Mouse (Mus musculus) heart, adult 8-10 months (tissue): ENCODE results near the gene Cbs. TPM values are rescaled to one million over a fixed set of nuclear protein-coding genes. Genes with fewer than 3 reads are reported as not detected.

Experiments
- DNase-seq: peaks from one replicate; pipeline ENCODE4 v3.0.0; 2022; ENCODE audit warnings: low spot score
- total RNA-seq, 4 experiments: library from RNA; stranded (reverse); gene quantifications; 2 replicates each; pipeline ENCODE4 v1.2.4; 2022

The Cbs gene
- total RNA-seq, 4 experiments from 2014 or later: 5.4 to 11.7 (median 7.0) TPM

GRCm38 (mm10) chr17:31590846-31591245 is 46.2 kb downstream of the Cbs start:
- DNase-seq: no peak

GRCm38 (mm10) chr17:31588726-31589125 is 48.3 kb downstream of the Cbs start:
- DNase-seq: no peak

GRCm38 (mm10) chr17:31588115-31588514 is 48.9 kb downstream of the Cbs start:
- no peak for DNase-seq

GRCm38 (mm10) chr17:31583781-31584180 is 53.3 kb downstream of the Cbs start:
- DNase-seq: no peak

GRCm38 (mm10) chr17:31583185-31583584 is 53.9 kb downstream of the Cbs start:
- no peak for DNase-seq

GRCm38 (mm10) chr17:31580344-31580743 is 56.7 kb downstream of the Cbs start:
- DNase-seq: no peak

- no peak for DNase-seq
Measured at GRCm38 (mm10) chr17:31576394-31577175, 60.5 kb downstream of the Cbs start.

- DNase-seq: no peak
Measured at GRCm38 (mm10) chr17:31574662-31575061, 62.4 kb downstream of the Cbs start.

GRCm38 (mm10) chr17:31571689-31572088 is 65.3 kb downstream of the Cbs start:
- DNase-seq: no peak

GRCm38 (mm10) chr17:31570321-31570925 is 66.6 kb downstream of the Cbs start:
- no peak for DNase-seq

GRCm38 (mm10) chr17:31569756-31570155 is 67.3 kb downstream of the Cbs start:
- no peak for DNase-seq

- DNase-seq: no peak
Measured at GRCm38 (mm10) chr17:31566276-31566675, 70.8 kb downstream of the Cbs start.

- DNase-seq: no peak
Measured at GRCm38 (mm10) chr17:31565141-31566056, 71.6 kb downstream of the Cbs start.

- DNase-seq: no peak
Measured at GRCm38 (mm10) chr17:31564858-31565140, 72.2 kb downstream of the Cbs start.

- peak; percentile 97 for DNase-seq
Measured at GRCm38 (mm10) chr17:31564015-31564857, 72.8 kb downstream of the Cbs start, which contains the start of gene Pknox1. Gene Pknox1 (plus strand): TSS chr17:31564734.

- no peak for DNase-seq
Measured at GRCm38 (mm10) chr17:31563632-31564014, 73.4 kb downstream of the Cbs start.

- DNase-seq: no peak
Measured at GRCm38 (mm10) chr17:31559021-31559789, 77.8 kb downstream of the Cbs start.
